Mouse (Mus musculus): ENCODE data around the gene Gimd1.

The Gimd1 gene

DNA sequence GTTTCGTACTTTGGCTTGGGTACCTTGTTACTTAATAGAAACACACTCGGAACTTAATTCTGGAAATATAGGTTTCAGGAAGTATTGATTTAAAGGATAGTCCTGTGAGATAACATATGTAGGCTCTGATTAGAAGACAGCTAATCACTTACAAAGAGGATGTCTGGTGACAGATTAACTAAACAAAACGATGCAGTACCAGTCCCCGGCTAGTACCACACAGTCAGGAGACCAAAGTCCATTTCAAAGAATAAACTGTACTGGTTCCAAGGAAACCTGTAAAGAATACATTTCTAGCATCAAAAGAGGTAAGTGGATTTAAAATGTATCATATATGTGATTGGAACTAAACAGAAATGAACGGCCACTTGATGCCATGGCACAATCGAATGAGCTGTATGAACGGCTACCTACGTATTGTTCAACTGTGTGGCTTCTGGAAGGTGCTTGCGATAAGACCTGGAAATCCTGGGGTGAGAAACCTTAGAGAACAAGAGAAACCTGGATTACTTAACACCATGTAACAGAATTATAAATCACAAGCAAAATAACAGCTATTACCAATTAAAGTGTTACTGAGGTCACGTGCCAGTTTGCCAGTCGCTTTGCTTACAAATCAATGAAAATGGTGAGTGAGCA, at the start of gene Gimd1:
Gene Gimd1 (plus strand): TSS at position 220 of the 639 bp plus-strand sequence.
- peak; percentile 2 to 10 for DNase-seq

GRCm38 (mm10) chr3:132581198-132581597, 48.4 kb upstream of the Gimd1 start:
- no peak for DNase-seq

DNA sequence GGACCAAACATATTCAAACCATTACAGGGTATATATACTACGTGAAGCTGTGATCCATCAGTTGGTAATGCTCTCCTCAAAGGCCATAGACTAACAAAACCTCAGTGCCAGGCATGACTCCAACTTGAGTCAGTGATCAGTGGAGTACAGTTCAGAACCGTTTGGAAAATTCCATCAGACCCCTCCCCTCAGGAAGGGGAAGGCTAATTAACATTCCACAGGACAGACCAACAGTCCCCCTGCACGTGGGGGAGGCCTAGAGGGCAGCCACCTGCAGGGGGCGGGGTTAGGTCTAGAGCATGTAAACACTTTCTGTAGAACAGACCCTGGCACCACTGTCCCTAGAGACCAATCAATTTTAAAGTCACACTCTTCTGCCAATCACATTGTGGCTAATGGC, 47.3 kb upstream of the Gimd1 start:
- no peak for DNase-seq

GRCm38 (mm10) chr3:132585122-132585972, 44.3 kb upstream of the Gimd1 start:
- no peak for DNase-seq

DNA sequence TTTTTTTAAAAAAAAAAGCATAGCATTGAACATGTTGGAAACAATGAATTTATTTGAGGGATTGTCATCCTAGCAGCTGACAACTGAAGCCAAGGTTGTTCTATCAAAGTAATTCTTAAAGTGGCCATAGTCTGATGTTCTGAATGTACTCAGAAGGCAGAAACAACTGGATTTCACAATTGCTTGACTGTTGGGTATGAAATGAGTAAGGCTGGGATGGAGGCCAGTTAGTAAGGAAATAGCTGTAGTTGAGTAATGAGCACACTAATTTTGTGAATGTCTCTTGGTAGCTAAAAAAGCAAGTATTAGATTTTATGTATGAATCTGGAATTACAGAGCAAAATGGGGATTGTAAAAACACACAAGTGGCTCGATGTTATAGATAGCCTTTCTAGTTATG, 41.5 kb upstream of the Gimd1 start:
- no peak for DNase-seq

GRCm38 (mm10) chr3:132590010-132590409, 39.6 kb upstream of the Gimd1 start:
- DNase-seq, result no peak

DNA sequence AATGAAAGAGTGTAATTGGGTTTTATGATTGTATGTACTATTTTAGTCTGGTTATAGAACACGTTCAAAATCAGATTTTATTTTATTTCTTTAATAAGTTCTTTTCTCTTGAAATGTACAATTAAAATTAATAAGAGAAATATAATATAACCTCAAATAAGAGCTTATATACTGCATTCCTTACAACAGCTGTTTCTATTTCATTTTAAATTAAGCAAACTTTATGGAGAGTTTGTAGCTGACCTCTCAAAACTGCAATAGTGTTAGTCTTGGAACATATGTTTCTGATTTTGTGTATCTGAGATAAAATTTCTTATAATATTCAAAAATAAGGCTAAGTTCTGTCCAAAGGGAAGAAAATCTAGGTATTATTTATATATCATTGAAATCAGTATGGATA, 39.0 kb upstream of the Gimd1 start:
- DNase-seq, result no peak

DNA sequence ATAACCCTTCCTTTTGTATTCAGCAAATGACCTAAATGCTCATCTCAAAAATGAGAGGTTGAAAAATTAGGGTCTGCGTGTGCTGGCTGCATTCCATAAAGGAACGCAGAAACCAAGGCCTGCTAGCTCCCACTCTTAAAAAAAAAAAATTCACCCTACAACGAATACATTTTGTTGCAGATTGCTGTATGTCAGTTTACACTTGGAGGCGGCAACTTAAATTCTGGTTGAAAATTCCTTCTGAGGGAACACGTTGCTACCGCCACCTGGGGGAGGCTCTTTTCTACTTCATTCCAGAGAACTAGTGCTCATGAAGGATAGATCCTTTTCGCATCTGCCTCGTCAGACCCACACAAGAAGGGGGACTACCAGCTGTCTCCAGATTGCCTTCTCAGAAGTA, 879 bp upstream of the Gimd1 start:
- peak in 1 of 2 experiments; percentile 17 for DNase-seq

DNA sequence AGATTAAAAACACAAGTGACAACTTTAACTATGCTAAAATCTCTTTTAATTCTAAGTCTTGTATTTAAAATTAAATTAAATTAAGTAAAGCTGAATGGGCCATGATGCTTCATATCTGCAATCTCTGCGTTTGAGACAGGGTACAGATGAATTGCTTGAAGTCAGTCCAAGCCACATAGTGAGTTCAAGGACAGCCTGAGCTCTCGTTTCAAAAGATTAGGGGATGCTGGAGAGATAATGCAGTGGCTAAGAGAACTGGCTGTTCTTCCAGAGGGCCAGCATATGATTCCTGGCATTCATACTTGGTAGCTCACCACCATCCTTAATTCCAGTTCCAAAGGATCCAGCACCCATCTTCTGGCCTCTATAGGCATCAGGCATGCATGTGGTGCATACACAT, 3.6 kb downstream of the Gimd1 start:
- DNase-seq, result no peak

- no peak for DNase-seq
Measured at GRCm38 (mm10) chr3:132637080-132637479, 7.5 kb downstream of the Gimd1 start.

- DNase-seq, result no peak
Measured at GRCm38 (mm10) chr3:132644071-132644470, 14.5 kb downstream of the Gimd1 start.

DNA sequence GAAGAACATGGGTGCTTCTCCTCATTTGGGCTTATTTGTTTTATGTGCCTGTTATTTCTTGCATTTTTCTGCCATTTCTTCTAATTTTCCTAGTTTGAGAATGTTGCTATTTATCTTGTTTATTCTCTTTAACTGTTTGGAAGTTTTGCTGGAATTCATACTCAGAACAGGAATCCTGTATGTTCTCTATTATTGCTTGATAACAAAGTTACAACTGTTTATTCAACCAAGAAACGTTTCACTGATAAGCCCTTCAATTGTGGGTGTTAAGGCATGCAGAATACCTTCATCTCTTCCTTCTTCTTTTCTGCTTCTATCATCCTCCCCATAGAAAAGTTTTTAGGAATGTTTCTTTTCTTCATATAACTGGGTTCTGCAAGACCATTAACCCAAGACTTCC, 17.2 kb downstream of the Gimd1 start:
- DNase-seq, result no peak

DNA sequence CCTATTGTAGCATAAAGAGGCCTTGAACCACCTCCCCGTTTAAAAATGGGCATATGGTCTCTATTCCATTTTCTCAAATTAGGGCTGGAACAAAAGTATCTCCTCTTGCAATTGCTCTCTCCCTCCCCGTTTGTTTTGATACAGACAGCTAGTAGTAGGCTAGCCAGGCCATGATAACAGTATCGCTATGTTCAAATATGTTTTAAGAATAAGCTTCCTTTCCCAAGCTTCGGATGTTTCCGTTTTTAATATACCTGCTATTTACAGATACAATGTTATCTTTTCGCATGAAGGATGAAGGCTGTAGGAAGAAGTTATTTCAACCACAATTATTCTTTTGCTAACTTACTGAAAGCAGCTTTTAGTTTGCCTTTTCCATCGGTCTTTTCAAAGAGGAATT, 19.7 kb downstream of the Gimd1 start:
- no peak for DNase-seq

GRCm38 (mm10) chr3:132650191-132650590, 20.6 kb downstream of the Gimd1 start:
- no peak for DNase-seq

DNA sequence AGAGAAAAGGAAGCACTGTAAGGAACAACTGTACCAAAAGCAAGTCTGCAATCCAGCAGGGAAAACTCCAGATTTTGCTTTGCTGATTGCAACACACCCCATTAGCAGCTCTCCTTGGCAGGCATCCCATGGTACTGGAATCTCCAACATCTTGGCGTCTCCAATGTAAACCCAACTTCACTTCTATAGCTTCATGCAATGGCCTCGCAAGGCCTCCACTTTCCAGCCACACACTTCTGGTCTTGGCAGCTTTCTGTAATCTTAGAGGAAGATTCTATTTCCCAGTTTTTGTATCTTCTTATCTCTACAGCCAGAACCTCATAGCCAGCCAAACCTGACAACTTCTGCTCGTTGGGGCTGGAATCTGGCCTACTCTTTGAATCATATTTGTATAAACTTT, 22.2 kb downstream of the Gimd1 start:
- no peak for DNase-seq

- no peak for DNase-seq
Measured at GRCm38 (mm10) chr3:132653959-132654358, 24.3 kb downstream of the Gimd1 start.

- peak in 1 of 2 experiments; percentile 1 for DNase-seq
Measured at GRCm38 (mm10) chr3:132655955-132656354, 26.3 kb downstream of the Gimd1 start.

DNA sequence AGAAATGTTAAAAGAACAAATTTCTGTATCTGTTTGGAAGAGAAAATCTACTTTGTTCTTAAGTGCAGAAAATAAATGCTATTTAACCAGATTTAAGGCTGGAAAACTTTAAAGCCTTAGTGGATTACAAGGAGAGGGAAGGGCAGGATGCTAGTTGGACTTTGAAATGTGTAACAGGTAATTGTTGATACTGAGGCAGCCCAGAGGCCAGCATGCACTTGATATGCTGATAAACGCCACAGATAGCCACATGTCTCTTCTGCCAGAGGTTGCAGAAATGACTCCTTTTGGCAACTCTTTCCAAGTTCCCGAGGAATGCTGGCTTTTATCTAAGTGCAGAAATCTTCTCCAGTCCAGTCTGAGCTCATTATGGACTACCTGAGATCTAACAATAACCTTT, 47.9 kb downstream of the Gimd1 start:
- DNase-seq, result no peak

- peak; percentile 94 to 96 for DNase-seq
Measured at GRCm38 (mm10) chr3:132683447-132684230, 54.0 kb downstream of the Gimd1 start, which contains the start of gene Tbck. Gene Tbck, plus strand, starts transcription at chr3:132684144.

GRCm38 (mm10) chr3:132684231-132684928, 54.8 kb downstream of the Gimd1 start, which contains the start of gene Aimp1:
Gene Aimp1, minus strand, starts transcription at chr3:132684370.
- DNase-seq, result no peak

Measured in kidney, postnatal 36 days (tissue).